Mouse (Mus musculus) C2C12 (cell line): Measurements from ENCODE around the gene Scnm1.

Experiments used
- CTCF ChIP-seq: IDR thresholded peaks from one replicate; pipeline ENCODE4 v1.5.1; 2011; ENCODE audit not compliant: control insufficient read depth, insufficient read depth, insufficient read length
- MAX ChIP-seq: IDR thresholded peaks from one replicate; pipeline ENCODE4 v1.6.1; 2011; ENCODE audit warnings: mild to moderate bottlenecking, control low read depth

GRCm38 (mm10) chr3:95153874-95154273 is 20.1 kb upstream of the Scnm1 start:
- TF ChIP-seq CTCF (no peak), MAX (no peak)
